Mouse (Mus musculus): ENCODE measurements at regions not wholly inside any gene's neighbourhood (a gene's known extent, or its start where the extent isn't known, plus 50 kb on each side); places are given as distances from the start of the nearest gene placed in this dataset.
A peak's percentile ranks its signal among the peaks of the same experiment; 100 is the strongest.

DNA sequence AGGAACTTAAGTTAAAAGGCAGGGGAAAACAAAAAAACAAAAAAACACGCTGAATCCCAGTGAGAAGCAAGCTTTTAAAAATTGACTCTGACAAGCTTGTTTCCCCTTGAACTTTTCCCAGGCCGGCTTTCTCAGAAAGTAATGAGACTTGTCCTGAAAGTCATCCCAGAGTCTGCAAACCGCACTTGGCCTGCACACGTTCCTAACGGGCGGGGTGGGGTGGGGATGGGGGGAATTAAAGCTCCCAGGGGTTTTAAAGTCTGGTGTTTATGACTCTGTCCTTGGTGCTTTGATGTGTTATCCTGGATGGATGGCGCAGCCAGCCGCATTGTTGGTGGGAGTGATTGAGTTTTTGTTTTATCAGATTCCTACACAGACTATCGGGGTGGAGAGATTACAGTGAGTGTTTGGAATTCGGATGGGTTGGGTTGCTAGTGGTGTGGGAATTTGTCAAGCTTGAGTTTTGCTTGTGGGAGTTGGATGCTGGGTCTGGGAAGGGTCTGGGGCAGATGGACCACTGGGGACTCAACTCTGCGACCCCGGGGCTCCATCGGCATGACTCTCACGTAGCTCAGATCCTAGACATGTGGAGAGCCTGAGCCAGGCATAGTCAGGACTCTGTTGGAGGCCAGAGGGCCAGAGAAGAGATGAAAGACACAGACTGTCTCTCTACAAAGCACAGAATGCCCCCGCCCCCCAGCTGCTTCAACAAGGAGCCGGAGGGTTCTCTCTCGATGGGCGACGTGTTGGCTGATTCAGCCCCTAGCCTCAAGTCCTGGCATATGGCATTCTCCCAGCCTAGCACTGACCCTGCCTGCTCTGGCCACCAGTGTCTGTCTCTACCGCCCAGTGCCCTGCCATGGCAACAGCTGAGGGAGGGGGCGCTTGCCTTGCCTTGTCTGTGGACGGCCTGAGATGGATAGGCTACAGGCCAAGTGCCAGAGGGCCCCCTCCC lies 75.5 kb downstream of the E030025P04Rik start:
- no peaks in the 10 kb centered on the region for H3K36me3 ChIP-seq (ENCODE audit: insufficient read depth, low read length)
- no peak overlapping the region for H3K9ac ChIP-seq (replicated peaks; ENCODE audit: low read length)
- H3K27me3 ChIP-seq (ENCODE audit: insufficient read depth, low read length), result peaks cover 14% of the 10 kb centered on the region
- ATAC-seq (ENCODE audit: low FRiP score, low TSS enrichment), result peak; percentile 39
- peaks cover 13% of the 10 kb centered on the region; the same call in 1 of the 2 replicates for H3K4me1 ChIP-seq (ENCODE audit: insufficient read depth, low read length)
- H3K4me3 ChIP-seq (ENCODE audit: low read length), result no peak overlapping the region
- H3K27ac ChIP-seq (ENCODE audit: low read length), result no peak overlapping the region
- WGBS, result 10% methylated on average over 22 of the region's 22 CpGs
- no peak overlapping the region; the same call in 1 of the 2 replicates for H3K4me2 ChIP-seq (replicated peaks; ENCODE audit: low read depth, low read length)
- no peaks in the 10 kb centered on the region for H3K9me3 ChIP-seq (ENCODE audit: low read length)

DNA sequence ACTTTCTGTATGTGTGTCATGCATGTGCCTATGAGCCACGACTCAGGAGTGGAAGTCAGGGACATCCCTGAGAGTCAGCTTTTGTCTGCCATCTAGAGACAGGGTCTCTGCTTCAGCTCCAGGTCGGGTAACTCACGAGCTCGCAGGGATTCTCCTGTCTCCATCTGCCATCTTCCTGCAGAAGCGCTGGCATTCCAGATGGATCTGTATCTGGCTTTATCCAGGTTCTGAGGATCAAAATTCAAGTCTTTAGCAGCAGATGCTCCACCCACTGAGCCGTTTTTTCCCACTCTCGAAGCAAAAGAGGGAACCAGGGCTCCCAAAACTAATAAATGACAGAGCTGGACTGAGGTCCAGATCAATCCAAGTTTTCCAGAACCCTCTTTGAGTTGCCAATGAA lies 76.4 kb downstream of the E030025P04Rik start:
- no peak for ATAC-seq (ENCODE audit: low FRiP score, low TSS enrichment)
- Histone ChIP-seq H3K27me3 (ENCODE audit: insufficient read depth, low read length) (peaks cover 14% of the 10 kb centered on the region), H3K4me3 (ENCODE audit: low read length) (no peak overlapping the region), H3K9ac (replicated peaks; ENCODE audit: low read length) (no peak overlapping the region), H3K9me3 (ENCODE audit: low read length) (no peaks in the 10 kb centered on the region), H3K4me1 (ENCODE audit: insufficient read depth, low read length) (peaks cover 13% of the 10 kb centered on the region; the same call in 1 of the 2 replicates), H3K4me2 (replicated peaks; ENCODE audit: low read depth, low read length) (no peak overlapping the region), H3K27ac (ENCODE audit: low read length) (no peak overlapping the region), H3K36me3 (ENCODE audit: insufficient read depth, low read length) (no peaks in the 10 kb centered on the region)
- 59% methylated on average over 7 of the region's 7 CpGs for WGBS

DNA sequence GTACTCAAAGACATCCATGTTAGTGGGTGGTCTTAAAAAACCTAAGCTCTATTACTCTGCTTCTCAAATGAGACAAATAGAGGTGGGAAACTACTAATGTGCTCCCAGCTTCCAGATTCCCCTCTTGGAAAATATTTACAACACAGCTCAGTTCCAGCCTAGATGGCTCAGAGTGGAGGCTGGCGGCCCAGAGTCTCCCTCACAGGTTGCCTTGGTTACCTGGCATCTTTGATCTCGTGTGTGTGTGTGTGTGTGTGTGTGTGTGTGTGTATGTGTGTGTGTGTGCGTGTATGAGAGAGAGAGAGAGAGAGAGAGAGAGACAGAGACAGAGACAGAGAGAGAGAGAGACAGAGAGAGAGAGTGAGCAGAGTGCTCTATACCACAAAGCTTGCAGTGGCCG lies 82.2 kb downstream of the E030025P04Rik start:
- no peak overlapping the region for H3K27ac ChIP-seq (ENCODE audit: low read length)
- no peaks in the 10 kb centered on the region for H3K9me3 ChIP-seq (ENCODE audit: low read length)
- H3K4me3 ChIP-seq (ENCODE audit: low read length), result no peak overlapping the region
- ATAC-seq (ENCODE audit: low FRiP score, low TSS enrichment), result no peak
- no peak overlapping the region for H3K4me2 ChIP-seq (replicated peaks; ENCODE audit: low read depth, low read length)
- no peaks in the 10 kb centered on the region for H3K4me1 ChIP-seq (ENCODE audit: insufficient read depth, low read length)
- no peaks in the 10 kb centered on the region for H3K36me3 ChIP-seq (ENCODE audit: insufficient read depth, low read length)
- 61% methylated on average over 3 of the region's 4 CpGs for WGBS
- no peak overlapping the region for H3K9ac ChIP-seq (replicated peaks; ENCODE audit: low read length)
- H3K27me3 ChIP-seq (ENCODE audit: insufficient read depth, low read length), result no peaks in the 10 kb centered on the region

DNA sequence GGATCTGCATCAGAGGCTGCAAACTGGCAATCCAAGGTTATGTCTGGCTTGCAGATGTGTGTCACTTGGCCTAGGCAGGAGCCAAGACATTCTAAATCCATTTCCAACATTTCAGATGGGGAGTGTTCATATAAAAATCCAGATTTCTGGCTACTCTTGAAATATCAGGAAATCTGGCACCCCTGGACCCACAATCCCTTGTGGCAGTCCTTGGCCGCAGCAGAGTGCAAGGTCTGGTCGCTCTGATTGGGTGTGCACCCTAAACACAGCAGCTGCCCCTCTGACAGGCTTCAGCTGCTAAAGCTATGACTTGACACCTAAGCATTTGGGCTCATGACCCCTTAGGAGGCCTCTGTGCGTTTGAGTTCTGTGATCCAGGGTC lies 83.7 kb downstream of the E030025P04Rik start:
- ATAC-seq (ENCODE audit: low FRiP score, low TSS enrichment), result no peak
- WGBS, result 39% methylated on average over 3 of the region's 3 CpGs
- no peak overlapping the region for H3K4me3 ChIP-seq (ENCODE audit: low read length)
- H3K9me3 ChIP-seq (ENCODE audit: low read length), result no peaks in the 10 kb centered on the region
- H3K4me1 ChIP-seq (ENCODE audit: insufficient read depth, low read length), result no peaks in the 10 kb centered on the region
- no peaks in the 10 kb centered on the region for H3K36me3 ChIP-seq (ENCODE audit: insufficient read depth, low read length)
- no peak overlapping the region for H3K27ac ChIP-seq (ENCODE audit: low read length)
- H3K4me2 ChIP-seq (replicated peaks; ENCODE audit: low read depth, low read length), result no peak overlapping the region
- no peaks in the 10 kb centered on the region for H3K27me3 ChIP-seq (ENCODE audit: insufficient read depth, low read length)
- H3K9ac ChIP-seq (replicated peaks; ENCODE audit: low read length), result no peak overlapping the region

DNA sequence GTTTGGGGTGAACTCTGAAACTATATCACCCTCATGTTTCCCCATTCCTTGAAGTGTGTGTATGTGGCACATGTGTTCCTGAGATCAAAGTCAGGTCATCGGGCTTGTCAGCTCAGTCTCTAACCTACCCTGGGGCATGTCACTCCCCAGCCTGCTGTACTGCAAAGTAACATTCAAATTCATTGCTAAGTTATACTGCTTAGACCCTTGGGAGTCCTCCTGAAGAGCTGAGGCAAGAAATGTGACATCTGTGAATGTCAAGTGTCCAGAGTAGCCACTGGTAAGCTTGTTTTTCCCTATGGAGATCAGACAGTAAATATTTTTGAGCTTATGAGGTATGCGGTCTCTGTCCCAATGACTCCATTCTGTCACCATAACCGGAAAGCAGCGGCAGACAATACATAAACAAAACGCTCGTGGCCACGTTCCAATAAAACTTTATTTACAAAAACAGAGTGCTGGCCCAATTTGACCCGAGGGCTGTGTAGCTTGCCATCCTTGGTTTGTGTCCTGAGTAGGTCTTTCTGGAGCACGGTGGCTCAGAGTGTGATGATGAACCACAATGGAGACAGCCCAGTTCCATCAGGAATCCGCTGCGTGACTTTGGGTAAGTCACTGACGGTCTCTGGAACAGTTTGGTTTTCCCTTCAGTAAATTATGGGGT lies 84.2 kb downstream of the E030025P04Rik start:
- Histone ChIP-seq H3K4me3 (ENCODE audit: low read length) (no peak overlapping the region), H3K9ac (replicated peaks; ENCODE audit: low read length) (no peak overlapping the region), H3K27ac (ENCODE audit: low read length) (no peak overlapping the region), H3K9me3 (ENCODE audit: low read length) (no peaks in the 10 kb centered on the region), H3K4me1 (ENCODE audit: insufficient read depth, low read length) (no peaks in the 10 kb centered on the region), H3K27me3 (ENCODE audit: insufficient read depth, low read length) (no peaks in the 10 kb centered on the region), H3K36me3 (ENCODE audit: insufficient read depth, low read length) (no peaks in the 10 kb centered on the region), H3K4me2 (replicated peaks; ENCODE audit: low read depth, low read length) (no peak overlapping the region)
- WGBS, result 75% methylated on average over 12 of the region's 12 CpGs
- no peak for ATAC-seq (ENCODE audit: low FRiP score, low TSS enrichment)

DNA sequence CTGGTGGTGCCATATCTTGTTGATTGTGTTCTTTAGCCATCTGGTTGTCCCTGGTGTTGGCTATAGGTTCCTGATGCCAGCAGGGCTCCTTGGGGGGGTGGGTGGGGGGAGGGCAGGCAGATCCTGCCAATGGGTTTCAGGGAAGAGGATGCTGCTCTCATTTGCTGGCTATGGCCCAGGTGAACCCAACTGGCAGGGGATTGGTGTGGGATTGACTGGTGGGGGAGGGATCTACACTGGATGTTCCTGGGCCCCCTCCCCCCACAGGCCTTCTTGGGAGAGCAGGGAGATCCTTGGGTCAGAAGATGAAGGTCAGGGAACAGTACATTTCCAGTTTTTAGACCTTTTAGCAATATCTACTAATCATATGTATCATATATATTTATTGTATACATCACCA lies 86.1 kb downstream of the E030025P04Rik start:
- Histone ChIP-seq H3K27ac (ENCODE audit: low read length) (no peak overlapping the region), H3K4me3 (ENCODE audit: low read length) (no peak overlapping the region), H3K4me2 (replicated peaks; ENCODE audit: low read depth, low read length) (no peak overlapping the region), H3K27me3 (ENCODE audit: insufficient read depth, low read length) (no peaks in the 10 kb centered on the region), H3K9ac (replicated peaks; ENCODE audit: low read length) (no peak overlapping the region), H3K9me3 (ENCODE audit: low read length) (no peaks in the 10 kb centered on the region), H3K4me1 (ENCODE audit: insufficient read depth, low read length) (no peaks in the 10 kb centered on the region), H3K36me3 (ENCODE audit: insufficient read depth, low read length) (no peaks in the 10 kb centered on the region)
- no peak for ATAC-seq (ENCODE audit: low FRiP score, low TSS enrichment)

DNA sequence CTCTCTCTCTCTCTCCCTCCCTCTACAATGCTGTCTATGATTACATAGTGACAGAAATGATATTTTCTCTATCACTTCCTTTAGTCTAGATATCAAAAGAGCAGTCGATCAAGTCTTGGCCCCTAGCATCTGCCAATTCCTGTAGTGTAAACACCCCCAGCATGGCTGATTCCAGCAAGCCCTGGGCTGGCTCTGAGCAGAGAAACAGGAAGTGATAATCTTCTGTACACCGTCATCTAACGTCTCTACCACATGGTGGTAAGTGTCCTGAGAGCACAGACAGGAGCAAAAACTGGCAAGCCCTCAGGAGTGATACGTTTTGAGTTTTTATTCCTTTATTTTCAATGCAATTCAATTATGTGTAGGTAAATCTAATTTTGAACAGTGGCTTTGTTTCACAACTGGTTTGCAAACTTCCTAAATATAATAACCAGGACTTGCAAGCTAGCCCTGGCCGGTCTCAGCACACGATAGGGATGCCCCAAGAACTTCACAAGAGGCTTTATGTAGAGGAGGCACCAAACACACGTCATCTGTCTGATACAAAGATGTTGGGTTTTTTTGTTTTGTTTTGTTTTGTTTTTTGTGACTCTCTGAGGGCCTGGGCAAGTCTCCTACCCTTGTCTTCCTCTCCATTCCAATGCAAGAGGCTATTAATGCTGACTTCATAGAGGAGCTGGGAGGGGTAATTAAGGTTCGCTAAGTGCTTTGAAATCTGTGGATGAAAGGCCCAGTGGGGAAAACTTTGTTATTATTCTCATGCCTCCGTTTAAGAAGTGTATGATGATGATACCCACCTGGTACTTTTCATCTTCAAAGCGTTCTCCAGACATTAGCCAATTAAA lies 95.7 kb downstream of the E030025P04Rik start:
- H3K9me3 ChIP-seq (ENCODE audit: low read length), result no peaks in the 10 kb centered on the region
- no peak overlapping the region for H3K27ac ChIP-seq (ENCODE audit: low read length)
- no peak overlapping the region for H3K4me2 ChIP-seq (replicated peaks; ENCODE audit: low read depth, low read length)
- no peaks in the 10 kb centered on the region for H3K27me3 ChIP-seq (ENCODE audit: insufficient read depth, low read length)
- H3K9ac ChIP-seq (replicated peaks; ENCODE audit: low read length), result no peak overlapping the region
- no peak overlapping the region for H3K4me3 ChIP-seq (ENCODE audit: low read length)
- no peaks in the 10 kb centered on the region for H3K36me3 ChIP-seq (ENCODE audit: insufficient read depth, low read length)
- no peak for ATAC-seq (ENCODE audit: low FRiP score, low TSS enrichment)
- H3K4me1 ChIP-seq (ENCODE audit: insufficient read depth, low read length), result no peaks in the 10 kb centered on the region
- WGBS, result 64% methylated on average over 10 of the region's 10 CpGs

DNA sequence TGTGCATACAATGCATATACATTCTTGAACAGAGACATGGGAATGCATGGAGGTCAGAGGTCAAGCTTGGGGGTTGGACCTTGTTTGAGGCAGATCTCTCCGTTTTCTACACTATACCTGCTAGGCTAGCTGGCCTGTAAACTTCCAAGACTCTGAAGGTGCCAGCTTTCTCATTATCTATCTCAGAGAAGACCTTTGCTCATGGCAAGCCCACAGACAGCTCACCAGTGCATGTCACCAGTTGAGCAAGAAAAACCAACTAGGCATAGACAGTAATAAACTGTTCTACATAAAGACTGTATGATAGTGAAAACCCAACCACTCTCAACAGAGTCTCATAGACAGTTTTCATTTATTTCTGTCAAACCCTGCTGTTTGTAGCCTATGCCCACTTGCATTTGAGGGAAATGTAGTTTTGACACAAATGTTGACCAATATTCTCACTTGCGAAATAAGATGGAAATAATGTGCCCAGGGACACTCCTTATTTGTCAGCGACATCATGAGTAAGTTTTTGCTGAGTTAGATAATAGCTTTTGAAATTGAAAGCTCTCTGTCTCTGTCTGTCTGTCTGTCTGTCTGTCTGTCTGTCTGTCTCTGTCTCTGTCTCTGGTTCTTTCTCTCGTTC lies 96.6 kb downstream of the E030025P04Rik start:
- Histone ChIP-seq H3K36me3 (ENCODE audit: insufficient read depth, low read length) (no peaks in the 10 kb centered on the region), H3K9ac (replicated peaks; ENCODE audit: low read length) (no peak overlapping the region), H3K4me2 (replicated peaks; ENCODE audit: low read depth, low read length) (no peak overlapping the region), H3K27me3 (ENCODE audit: insufficient read depth, low read length) (no peaks in the 10 kb centered on the region), H3K9me3 (ENCODE audit: low read length) (no peaks in the 10 kb centered on the region), H3K4me3 (ENCODE audit: low read length) (no peak overlapping the region), H3K27ac (ENCODE audit: low read length) (no peak overlapping the region), H3K4me1 (ENCODE audit: insufficient read depth, low read length) (no peaks in the 10 kb centered on the region)
- no peak for ATAC-seq (ENCODE audit: low FRiP score, low TSS enrichment)
- 92% methylated on average over 4 of the region's 4 CpGs for WGBS

DNA sequence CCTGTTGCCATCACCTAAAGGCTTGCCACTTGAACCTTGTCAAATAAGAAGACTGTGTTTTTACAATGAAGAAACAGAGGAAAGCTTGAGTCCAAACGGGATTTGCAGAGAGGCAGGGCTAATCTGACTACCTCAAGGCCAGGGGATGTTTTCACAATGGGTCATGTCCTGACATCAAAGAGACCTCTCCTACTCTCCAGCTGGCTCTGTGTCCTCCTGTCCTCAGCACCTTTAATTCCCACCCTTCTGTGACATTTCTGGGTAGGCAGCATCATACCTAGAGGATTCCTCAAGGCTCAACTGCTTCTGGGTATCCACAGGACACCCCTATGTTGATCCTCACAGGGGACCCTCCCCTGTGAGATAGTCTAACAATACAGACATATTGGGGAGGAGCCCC lies 97.7 kb downstream of the E030025P04Rik start:
- H3K27ac ChIP-seq (ENCODE audit: low read length), result no peak overlapping the region
- H3K4me3 ChIP-seq (ENCODE audit: low read length), result no peak overlapping the region
- H3K4me1 ChIP-seq (ENCODE audit: insufficient read depth, low read length), result no peaks in the 10 kb centered on the region
- no peaks in the 10 kb centered on the region for H3K27me3 ChIP-seq (ENCODE audit: insufficient read depth, low read length)
- no peak overlapping the region for H3K9ac ChIP-seq (replicated peaks; ENCODE audit: low read length)
- no peak overlapping the region for H3K4me2 ChIP-seq (replicated peaks; ENCODE audit: low read depth, low read length)
- no peak for ATAC-seq (ENCODE audit: low FRiP score, low TSS enrichment)
- no peaks in the 10 kb centered on the region for H3K36me3 ChIP-seq (ENCODE audit: insufficient read depth, low read length)
- 5% methylated on average over 1 of the region's 1 CpGs for WGBS
- no peaks in the 10 kb centered on the region for H3K9me3 ChIP-seq (ENCODE audit: low read length)
